ENCODE assay signal across 14 mouse cellular contexts in the genomic region with DNA sequence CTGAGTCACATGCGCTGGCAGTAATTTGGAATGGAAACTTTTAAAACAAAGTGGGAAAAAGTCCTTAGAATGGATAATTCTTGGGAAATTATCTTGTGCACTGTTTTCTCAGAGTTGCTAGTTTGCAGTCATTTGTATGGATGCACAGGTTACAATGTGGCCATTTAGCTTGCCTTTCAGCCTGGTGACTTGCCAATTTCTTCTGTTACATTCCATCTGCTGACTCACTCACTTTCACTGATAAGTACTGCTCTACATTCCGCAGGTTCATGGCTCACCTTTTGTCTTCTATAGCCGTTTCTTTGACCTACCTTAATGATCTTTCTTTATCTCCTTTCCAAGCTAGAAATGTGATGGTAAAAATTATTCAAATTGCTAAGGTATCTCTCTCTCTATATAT. TPM values are rescaled to one million over a fixed set of nuclear protein-coding genes. Genes with fewer than 3 reads are reported as not detected.
A peak's percentile ranks its signal among the peaks of the same experiment; 100 is the strongest.
DNase-seq lines count a peak whose midpoint lies in the region; ATAC-seq and TF ChIP-seq lines count a peak whose summit lies in the region.
"Had no signal": no experiment of that assay in that cellular context is flagged by ENCODE, and none has a peak within 500 bp of the region (broad histone marks: within the 10 kb centered on the region; RNA-seq: fewer than 3 reads in every experiment).

No protein-coding gene starts in this region.

- in situ Hi-C loops in ES-E14 (cut with MboI; ENCODE audit: low sequenced_read_pairs in 2 of 2, unreplicated experiment in 2 of 2) = no loop called here

- ATAC-seq in erythroid progenitor cell, adult 5-6 weeks (replicated peaks; ENCODE audit: low FRiP score, poor library complexity, severe bottlenecking) = peak; percentile 69
- ATAC-seq: activated CD4-positive, CD25-positive, alpha-beta regulatory T cell, adult 4 months had no signal

- H3K9ac ChIP-seq in ES-E14 (ENCODE audit: insufficient read depth, low read depth, low read length, poor library complexity, severe bottlenecking) = no peak overlapping the region
- H3K9ac ChIP-seq: heart, embryonic 12.5 days; hindbrain, embryonic 13.5 days; kidney, embryonic 15.5 days; limb, embryonic 15.5 days had no signal

- H3K36me3 ChIP-seq in ES-E14 (ENCODE audit: control insufficient read depth, insufficient read depth, low read length, poor library complexity, severe bottlenecking) = no peaks in the 10 kb centered on the region
- H3K36me3 ChIP-seq: heart, embryonic 12.5 days; hindbrain, embryonic 13.5 days; kidney, embryonic 15.5 days; limb, embryonic 15.5 days had no signal

- H3K4me1 ChIP-seq in ES-E14 (ENCODE audit: control insufficient read depth in 2 of 2, insufficient read depth in 2 of 2, low read length in 2 of 2, poor library complexity in 1 of 2) = peaks cover 0 to 3% of the 10 kb centered on the region in 2 experiments; a peak in 1 of 4 replicates
- H3K4me1 ChIP-seq: hindbrain, embryonic 13.5 days; kidney, embryonic 15.5 days; limb, embryonic 15.5 days had no signal

- peak; percentile 15 to 35 for DNase-seq in kidney, postnatal 36 days
- DNase-seq in kidney, postnatal 10 days = no peak
- DNase-seq in 3T3-L1 (ENCODE audit: low read depth, low spot score) (peak; percentile 58), ES-E14 (ENCODE audit: low read depth, low spot score) (no peak)
- no peak for DNase-seq in gastrocnemius, adult 18-20 months (ENCODE audit: low spot score)
- DNase-seq in adrenal gland, postnatal 4 days (ENCODE audit: low spot score in 2 of 2) = no peak
- DNase-seq: embryo, embryonic 11 days; gastrocnemius, postnatal 10 days had no signal

- no peaks in the 10 kb centered on the region for H3K9me3 ChIP-seq in ES-E14 (ENCODE audit: control insufficient read depth, insufficient read depth, low read depth, low read length)
- H3K9me3 ChIP-seq: heart, embryonic 12.5 days; hindbrain, embryonic 13.5 days; kidney, embryonic 15.5 days; limb, embryonic 15.5 days had no signal

- no peak overlapping the region for H3K4me3 ChIP-seq in ES-E14 (ENCODE audit: insufficient read depth in 1 of 2, low read depth in 1 of 2, low read length in 2 of 2, poor library complexity in 1 of 2, severe bottlenecking in 1 of 2)
- H3K4me3 ChIP-seq: heart, embryonic 12.5 days; hindbrain, embryonic 13.5 days; kidney, embryonic 15.5 days; limb, embryonic 15.5 days had no signal

- no peak overlapping the region for H3K27ac ChIP-seq in ES-E14 (ENCODE audit: insufficient read depth, low read depth, low read length, poor library complexity, severe bottlenecking)
- H3K27ac ChIP-seq: hindbrain, embryonic 13.5 days; kidney, embryonic 15.5 days; limb, embryonic 15.5 days had no signal

TF ChIP-seq in ES-E14, 5 proteins besides CTCF, POLR2A, EP300 and RAD21:
- TF ChIP-seq CHD2 (IDR thresholded peaks at IDR 0.05; ENCODE audit: low read depth, low read length) (no peak), MAFK (IDR thresholded peaks at IDR 0.05; ENCODE audit: insufficient read depth, low read depth, low read length) (peak; percentile 54; the same call in 1 of the 2 replicates), ZC3H11A (IDR thresholded peaks at IDR 0.05; ENCODE audit: borderline replicate concordance, low read depth, low read length) (no peak)

RNA-seq across cellular contexts. Expression of gene Lrba, which starts 28.6 kb away (rescaled TPM):
- total RNA-seq in ES-E14 (2012; rRNA removed) = 14.7 and 15.9 TPM in 2 replicates
- 37.1 and 50.7 TPM in 2 replicates for total RNA-seq in erythroid progenitor cell, adult 5-6 weeks (2015; ENCODE audit: low replicate concordance)
- total RNA-seq in erythroid progenitor cell, adult 5-6 weeks (2017; ENCODE audit: low replicate concordance) = 53.0 and 92.4 TPM in 2 replicates
- 10 to 100 TPM; 26.3 to 27.3 TPM for total RNA-seq in gastrocnemius, adult 18-20 months (2021)
- total RNA-seq in adrenal gland, postnatal 4 days (2021) = 10 to 100 TPM; 33.1 to 43.6 TPM

Comparison
In these comparisons a context has a peak if more than half of its experiments do, and no peak if none do; other contexts are left out.
1. DNase-seq: peak in kidney, postnatal 36 days (2 of 2) and 3T3-L1 (single experiment); none in kidney, postnatal 10 days (single experiment), ES-E14 (single experiment), gastrocnemius, adult 18-20 months (single experiment) and adrenal gland, postnatal 4 days (0 of 2).